Mouse (Mus musculus): ENCODE results near the gene Bap1. TPM values are rescaled to one million over a fixed set of nuclear protein-coding genes. Genes with fewer than 3 reads are reported as not detected.

Gene Bap1
- polyA plus RNA-seq, 1 experiment from 2014 or later: 93.3 TPM

DNA sequence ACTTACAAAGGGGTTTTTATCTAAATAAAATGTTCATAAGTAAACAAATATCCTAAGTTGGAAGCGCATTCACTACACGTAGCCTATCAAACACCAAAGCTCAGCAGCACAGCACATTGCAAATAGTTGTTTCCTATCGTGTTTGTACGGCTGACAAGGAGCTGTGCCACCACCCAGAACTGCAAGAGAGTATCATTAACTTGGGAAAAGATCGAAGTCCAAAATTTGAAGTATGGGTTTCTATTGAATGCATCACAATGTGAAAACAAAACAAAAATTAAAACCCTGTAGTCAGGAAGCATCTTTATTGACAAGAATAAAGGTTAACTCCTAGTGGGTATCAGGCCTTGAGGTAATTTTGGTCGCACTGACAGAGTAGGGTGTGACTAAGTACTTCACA lies 2.9 kb upstream of the Bap1 start:
- peaks cover 10% of the 10 kb centered on the region for H3K4me1 ChIP-seq (replicated peaks; ENCODE audit: control insufficient read depth, insufficient read depth, low read length)
- H3K9ac ChIP-seq: no peak overlapping the region
- H3K36me3 ChIP-seq (replicated peaks; ENCODE audit: control insufficient read depth, insufficient read depth): peaks cover 9% of the 10 kb centered on the region
- no peak overlapping the region for H3K4me2 ChIP-seq (replicated peaks)
- no peak overlapping the region for H3K4me3 ChIP-seq (replicated peaks; ENCODE audit: low read length)
- WGBS: 94% methylated on average over 6 of the region's 6 CpGs
- ATAC-seq (ENCODE audit: low FRiP score) (no peak), DNase-seq (ENCODE audit: low spot score) (no peak)
- no peaks in the 10 kb centered on the region for H3K27me3 ChIP-seq (ENCODE audit: control insufficient read depth, insufficient read depth, low read length)
- H3K9me3 ChIP-seq (ENCODE audit: control insufficient read depth, low read length): no peaks in the 10 kb centered on the region
- H3K27ac ChIP-seq: no peak overlapping the region

DNA sequence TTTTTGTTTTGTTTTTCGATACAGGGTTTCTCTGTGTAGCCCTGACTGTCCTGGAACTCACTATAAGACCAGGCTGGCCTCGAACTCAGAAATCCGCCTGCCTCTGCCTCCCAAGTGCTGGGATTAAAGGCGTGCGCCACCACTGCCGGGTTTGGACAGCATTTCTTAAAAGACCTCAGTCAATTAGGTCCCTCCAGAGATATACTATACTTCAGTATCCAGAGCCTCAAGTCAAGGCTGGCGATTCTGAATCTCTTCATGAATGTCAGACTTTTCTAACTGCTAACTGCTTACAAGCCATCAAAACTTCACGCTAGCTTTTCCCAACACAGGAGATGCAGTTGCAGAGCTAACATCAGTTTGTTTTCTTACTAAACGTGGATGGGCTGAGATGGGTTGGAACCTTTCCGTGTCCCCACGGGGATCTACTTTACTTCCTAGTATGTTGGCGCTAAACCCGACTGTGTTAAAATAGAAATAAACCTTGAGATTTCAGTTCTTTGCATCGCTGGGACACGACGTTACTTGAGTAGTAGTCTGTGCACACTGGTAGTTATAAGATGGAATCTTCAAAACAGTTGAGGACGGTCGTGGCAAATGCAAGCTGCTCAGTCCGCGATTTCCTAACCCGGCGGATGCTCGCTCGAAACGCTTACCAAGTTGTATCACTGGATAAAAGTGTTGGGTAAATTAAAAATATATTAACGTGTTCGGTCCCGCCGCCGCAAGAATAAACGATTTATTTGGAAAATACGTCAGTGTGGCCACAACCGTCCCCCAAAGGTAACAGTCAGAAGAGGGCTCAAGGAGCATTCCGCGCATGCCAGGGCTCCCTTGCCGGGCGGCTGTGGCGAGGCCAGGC lies 797 bp upstream of the Bap1 start:
- WGBS: 20% methylated on average over 38 of the region's 38 CpGs
- ATAC-seq (ENCODE audit: low FRiP score): peak; percentile 26

DNA sequence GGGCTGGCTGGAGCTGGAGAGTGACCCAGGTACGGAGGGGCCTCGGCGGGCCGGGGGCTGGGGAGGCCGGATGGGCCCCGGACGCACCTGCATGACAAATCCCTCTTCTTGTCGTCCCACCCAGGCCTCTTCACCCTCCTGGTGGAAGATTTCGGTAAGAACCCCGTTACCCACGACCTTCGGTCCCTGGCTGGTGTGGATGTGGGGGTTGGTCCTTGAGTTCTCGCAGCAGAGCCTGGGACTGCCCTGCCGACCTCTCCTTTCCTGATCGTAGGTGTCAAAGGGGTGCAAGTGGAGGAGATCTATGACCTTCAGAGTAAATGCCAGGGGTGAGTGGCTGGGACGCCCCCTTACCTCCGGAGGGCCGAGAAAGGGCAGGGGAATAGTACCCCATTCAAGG lies 376 bp downstream of the Bap1 start:
- ATAC-seq (ENCODE audit: low FRiP score) (no peak), DNase-seq (ENCODE audit: low spot score) (no peak)

More for the DNA sequence above, 797 bp upstream of the Bap1 start:
- Histone ChIP-seq H3K4me1 (replicated peaks; ENCODE audit: control insufficient read depth, insufficient read depth, low read length) (peaks cover 10% of the 10 kb centered on the region), H3K27me3 (ENCODE audit: control insufficient read depth, insufficient read depth, low read length) (no peaks in the 10 kb centered on the region), H3K27ac (peak overlapping the region; percentile 95), H3K9ac (peak overlapping the region; percentile 84), H3K4me3 (replicated peaks; ENCODE audit: low read length) (peak overlapping the region; percentile 86), H3K36me3 (replicated peaks; ENCODE audit: control insufficient read depth, insufficient read depth) (peaks cover 29% of the 10 kb centered on the region), H3K4me2 (replicated peaks) (peak overlapping the region; percentile 60), H3K9me3 (ENCODE audit: control insufficient read depth, low read length) (no peaks in the 10 kb centered on the region)
- DNase-seq (ENCODE audit: low spot score): no peak

DNA sequence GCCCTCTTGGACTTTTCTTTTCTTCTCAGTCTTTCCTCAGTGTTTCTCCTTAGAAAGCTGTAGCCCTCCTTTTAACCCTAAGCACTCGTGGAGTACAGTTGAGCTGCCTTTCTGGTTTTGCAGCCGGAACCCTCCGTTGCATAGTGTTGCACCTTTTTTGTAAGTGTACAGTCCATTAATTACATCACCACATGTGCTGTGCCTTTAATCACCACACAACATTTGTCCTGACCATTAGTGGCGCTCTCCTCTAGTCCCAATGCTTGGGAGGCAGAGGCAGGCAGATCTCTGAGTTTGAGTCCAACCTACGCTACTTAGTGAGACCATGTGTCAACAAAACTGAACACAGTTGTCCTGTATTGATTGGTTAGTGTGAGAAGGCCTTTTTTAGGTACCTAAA lies 841 bp downstream of the Bap1 start:
- DNase-seq (ENCODE audit: low spot score) (no peak), ATAC-seq (ENCODE audit: low FRiP score) (no peak)
- WGBS: 91% methylated on average over 5 of the region's 5 CpGs
- H3K9ac ChIP-seq: peak overlapping the region; percentile 94
- no peaks in the 10 kb centered on the region for H3K27me3 ChIP-seq (ENCODE audit: control insufficient read depth, insufficient read depth, low read length)
- H3K4me2 ChIP-seq (replicated peaks): peak overlapping the region; percentile 72
- H3K4me1 ChIP-seq (replicated peaks; ENCODE audit: control insufficient read depth, insufficient read depth, low read length): peaks cover 10% of the 10 kb centered on the region
- H3K4me3 ChIP-seq (replicated peaks; ENCODE audit: low read length): peak overlapping the region; percentile 86
- H3K27ac ChIP-seq: no peak overlapping the region
- peaks cover 46% of the 10 kb centered on the region for H3K36me3 ChIP-seq (replicated peaks; ENCODE audit: control insufficient read depth, insufficient read depth)
- no peaks in the 10 kb centered on the region for H3K9me3 ChIP-seq (ENCODE audit: control insufficient read depth, low read length)

More for the DNA sequence above, 376 bp downstream of the Bap1 start:
- Histone ChIP-seq H3K27me3 (ENCODE audit: control insufficient read depth, insufficient read depth, low read length) (no peaks in the 10 kb centered on the region), H3K4me1 (replicated peaks; ENCODE audit: control insufficient read depth, insufficient read depth, low read length) (peaks cover 10% of the 10 kb centered on the region), H3K9ac (peak overlapping the region; percentile 94), H3K27ac (peak overlapping the region; percentile 95), H3K4me2 (replicated peaks) (peak overlapping the region; percentile 72), H3K4me3 (replicated peaks; ENCODE audit: low read length) (peak overlapping the region; percentile 86), H3K36me3 (replicated peaks; ENCODE audit: control insufficient read depth, insufficient read depth) (peaks cover 41% of the 10 kb centered on the region), H3K9me3 (ENCODE audit: control insufficient read depth, low read length) (no peaks in the 10 kb centered on the region)
- 3% methylated on average over 18 of the region's 18 CpGs for WGBS

DNA sequence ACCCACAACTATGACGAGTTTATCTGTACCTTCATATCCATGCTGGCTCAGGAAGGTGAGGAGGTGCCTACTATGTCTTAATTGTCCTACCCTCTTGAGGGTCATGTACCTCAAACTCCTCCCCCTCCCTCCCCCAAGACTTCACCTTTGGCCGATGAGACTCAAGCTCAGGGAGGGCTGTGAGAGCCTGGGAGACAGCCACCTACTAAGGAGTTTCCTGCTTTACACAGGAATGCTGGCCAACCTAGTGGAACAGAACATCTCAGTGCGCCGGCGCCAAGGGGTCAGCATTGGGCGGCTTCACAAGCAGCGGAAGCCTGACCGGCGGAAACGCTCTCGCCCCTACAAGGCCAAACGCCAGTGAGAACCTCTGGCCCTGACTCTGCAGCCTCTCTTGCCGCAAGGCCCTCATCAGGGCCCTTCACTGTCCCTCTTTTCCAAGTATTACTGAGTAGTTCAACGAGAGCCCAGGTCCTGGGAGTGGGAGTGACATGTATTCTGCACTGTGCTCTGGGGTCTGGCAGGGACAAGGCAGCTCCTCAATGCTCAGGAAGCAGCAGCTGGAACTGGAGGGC lies 7.3 kb downstream of the Bap1 start:
- Histone ChIP-seq H3K9me3 (ENCODE audit: control insufficient read depth, low read length) (no peaks in the 10 kb centered on the region), H3K27me3 (ENCODE audit: control insufficient read depth, insufficient read depth, low read length) (no peaks in the 10 kb centered on the region), H3K4me3 (replicated peaks; ENCODE audit: low read length) (no peak overlapping the region), H3K36me3 (replicated peaks; ENCODE audit: control insufficient read depth, insufficient read depth) (peaks cover 87% of the 10 kb centered on the region), H3K9ac (no peak overlapping the region), H3K27ac (no peak overlapping the region), H3K4me1 (replicated peaks; ENCODE audit: control insufficient read depth, insufficient read depth, low read length) (no peaks in the 10 kb centered on the region), H3K4me2 (replicated peaks) (no peak overlapping the region)
- DNase-seq (ENCODE audit: low spot score): no peak
- 98% methylated on average over 14 of the region's 14 CpGs for WGBS
- no peak for ATAC-seq (ENCODE audit: low FRiP score)

DNA sequence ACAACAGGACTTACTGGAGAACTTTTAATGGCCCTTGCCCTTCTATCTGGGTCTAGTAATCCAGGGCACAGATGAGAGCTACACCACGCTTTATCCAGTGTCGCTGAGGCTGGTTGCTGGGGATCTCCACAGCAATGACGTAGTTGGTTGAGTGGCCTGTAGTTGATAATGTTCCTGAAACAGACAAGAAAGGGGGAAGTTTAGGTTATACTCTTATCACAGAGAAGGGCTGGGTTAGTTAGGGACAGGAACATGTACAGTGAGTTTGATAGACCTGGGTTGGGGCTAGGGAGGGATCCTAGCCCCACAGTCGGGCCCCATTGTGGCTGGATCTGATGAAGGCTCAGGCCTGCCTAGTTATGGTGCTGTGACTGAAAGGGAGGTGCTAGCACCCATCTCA lies 9.1 kb downstream of the Bap1 start:
- DNase-seq (ENCODE audit: low spot score): no peak
- peaks cover 69% of the 10 kb centered on the region for H3K36me3 ChIP-seq (replicated peaks; ENCODE audit: control insufficient read depth, insufficient read depth)
- no peaks in the 10 kb centered on the region for H3K9me3 ChIP-seq (ENCODE audit: control insufficient read depth, low read length)
- 91% methylated on average over 4 of the region's 4 CpGs for WGBS
- ATAC-seq (ENCODE audit: low FRiP score): no peak
- H3K4me3 ChIP-seq (replicated peaks; ENCODE audit: low read length): no peak overlapping the region
- H3K4me2 ChIP-seq (replicated peaks): no peak overlapping the region
- H3K27me3 ChIP-seq (ENCODE audit: control insufficient read depth, insufficient read depth, low read length): no peaks in the 10 kb centered on the region
- no peak overlapping the region for H3K9ac ChIP-seq
- no peaks in the 10 kb centered on the region for H3K4me1 ChIP-seq (replicated peaks; ENCODE audit: control insufficient read depth, insufficient read depth, low read length)
- no peak overlapping the region for H3K27ac ChIP-seq

DNA sequence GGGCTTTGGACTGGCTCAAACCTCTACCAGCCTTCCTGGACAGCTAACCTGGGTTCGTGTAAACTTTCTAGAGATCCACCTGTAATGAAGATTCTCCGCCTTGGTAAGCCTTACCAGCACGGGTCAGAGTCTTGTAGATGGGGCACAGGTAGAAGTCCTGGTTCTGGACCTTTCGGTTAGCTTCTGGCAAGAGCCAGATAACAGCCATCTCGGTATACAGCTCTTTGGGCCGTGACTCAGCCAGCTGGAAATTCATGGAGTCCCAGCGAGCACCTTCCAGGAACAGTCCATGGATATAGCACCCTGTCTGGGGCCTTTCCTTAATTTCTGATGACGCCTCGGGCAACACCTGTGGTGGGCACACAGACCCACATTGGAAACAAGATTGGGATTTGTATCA lies 9.7 kb downstream of the Bap1 start:
- WGBS: 95% methylated on average over 9 of the region's 9 CpGs
- Histone ChIP-seq H3K9ac (no peak overlapping the region), H3K27me3 (ENCODE audit: control insufficient read depth, insufficient read depth, low read length) (no peaks in the 10 kb centered on the region), H3K9me3 (ENCODE audit: control insufficient read depth, low read length) (no peaks in the 10 kb centered on the region), H3K27ac (no peak overlapping the region), H3K4me1 (replicated peaks; ENCODE audit: control insufficient read depth, insufficient read depth, low read length) (no peaks in the 10 kb centered on the region), H3K36me3 (replicated peaks; ENCODE audit: control insufficient read depth, insufficient read depth) (peaks cover 64% of the 10 kb centered on the region), H3K4me3 (replicated peaks; ENCODE audit: low read length) (no peak overlapping the region), H3K4me2 (replicated peaks) (no peak overlapping the region)
- DNase-seq (ENCODE audit: low spot score) (no peak), ATAC-seq (ENCODE audit: low FRiP score) (no peak)

DNA sequence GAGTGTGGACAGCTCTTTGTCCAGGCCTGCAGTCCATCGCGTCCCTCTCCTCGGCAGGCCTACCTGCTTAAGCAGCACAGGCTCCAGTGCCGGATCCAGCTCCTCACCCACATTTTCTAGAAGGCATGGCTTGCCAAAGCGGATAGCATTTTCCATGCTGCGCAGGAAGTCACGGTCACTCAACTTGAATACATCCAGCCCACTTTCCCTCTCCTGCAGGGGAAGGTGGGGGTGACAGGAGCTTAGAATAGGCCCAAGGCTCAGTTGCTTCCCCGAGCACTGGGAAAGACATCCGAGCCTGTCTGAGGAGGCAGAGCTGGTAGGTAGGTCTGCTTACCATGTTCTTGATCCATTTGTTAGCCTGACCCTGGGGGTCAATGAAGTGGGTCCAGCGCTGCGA lies 16.4 kb downstream of the Bap1 start:
- DNase-seq (ENCODE audit: low spot score) (no peak), ATAC-seq (ENCODE audit: low FRiP score) (no peak)
- Histone ChIP-seq H3K27ac (peak overlapping the region; percentile 55; the same call in 1 of the 2 replicates), H3K36me3 (replicated peaks; ENCODE audit: control insufficient read depth, insufficient read depth) (no peaks in the 10 kb centered on the region), H3K9me3 (ENCODE audit: control insufficient read depth, low read length) (no peaks in the 10 kb centered on the region), H3K4me1 (replicated peaks; ENCODE audit: control insufficient read depth, insufficient read depth, low read length) (peaks cover 22% of the 10 kb centered on the region), H3K4me3 (replicated peaks; ENCODE audit: low read length) (no peak overlapping the region), H3K9ac (no peak overlapping the region), H3K27me3 (ENCODE audit: control insufficient read depth, insufficient read depth, low read length) (no peaks in the 10 kb centered on the region), H3K4me2 (replicated peaks) (no peak overlapping the region)
- WGBS: 79% methylated on average over 11 of the region's 11 CpGs

DNA sequence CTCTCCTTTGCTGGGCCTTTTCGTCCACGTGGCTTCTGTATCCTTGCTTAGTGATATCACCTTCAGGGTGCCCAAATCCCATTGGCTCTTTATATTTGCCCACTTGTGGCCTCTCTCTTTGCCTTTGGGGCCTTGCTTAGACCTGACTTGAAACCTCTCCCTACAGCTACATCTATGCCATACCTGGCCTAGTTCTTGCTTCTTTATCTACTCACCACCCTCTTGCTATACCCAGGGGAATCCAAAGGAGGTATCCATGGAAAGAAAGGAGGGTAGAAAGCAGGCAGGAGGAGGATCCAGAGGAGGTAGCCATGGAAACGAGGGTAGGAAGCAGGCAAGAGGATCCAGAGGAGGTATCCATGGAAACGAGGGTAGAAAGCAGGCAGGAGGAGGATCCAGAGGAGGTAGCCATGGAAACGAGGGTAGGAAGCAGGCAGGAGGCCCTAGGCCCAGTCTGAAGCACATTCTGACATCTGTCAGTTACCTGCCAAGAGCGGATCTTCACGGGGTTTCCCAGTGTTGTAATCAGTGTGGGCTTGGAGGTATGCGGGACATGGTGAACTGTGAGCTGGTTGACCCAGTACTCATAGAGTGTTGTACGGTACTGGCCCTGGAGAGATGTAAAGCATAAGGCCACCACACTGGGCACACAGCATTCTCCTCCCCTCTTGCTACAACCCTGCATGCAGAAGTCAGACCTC lies 17.2 kb downstream of the Bap1 start:
- peak; percentile 79 for ATAC-seq (ENCODE audit: low FRiP score)
- 27% methylated on average over 9 of the region's 9 CpGs for WGBS
- H3K4me1 ChIP-seq (replicated peaks; ENCODE audit: control insufficient read depth, insufficient read depth, low read length): peaks cover 22% of the 10 kb centered on the region
- no peak overlapping the region; the same call in 1 of the 2 replicates for H3K9ac ChIP-seq
- H3K9me3 ChIP-seq (ENCODE audit: control insufficient read depth, low read length): no peaks in the 10 kb centered on the region
- peak overlapping the region; percentile 74 for H3K27ac ChIP-seq
- no peaks in the 10 kb centered on the region for H3K27me3 ChIP-seq (ENCODE audit: control insufficient read depth, insufficient read depth, low read length)
- peak; percentile 48 for DNase-seq (ENCODE audit: low spot score)
- no peak overlapping the region for H3K4me3 ChIP-seq (replicated peaks; ENCODE audit: low read length)
- no peaks in the 10 kb centered on the region for H3K36me3 ChIP-seq (replicated peaks; ENCODE audit: control insufficient read depth, insufficient read depth)
- peak overlapping the region; percentile 51 for H3K4me2 ChIP-seq (replicated peaks)
